18 mouse cellular contexts compared by ENCODE assay signal in genomic region chr9:85408461-85408860, GRCm38 (mm10).
A peak's percentile ranks its signal among the peaks of the same experiment; 100 is the strongest.
DNase-seq lines count a peak whose midpoint lies in the region; ATAC-seq lines count a peak whose summit lies in the region.
"Had no signal": no experiment of that assay in that cellular context is flagged by ENCODE, and none has a peak within 500 bp of the region (broad histone marks: within the 10 kb centered on the region; RNA-seq: fewer than 3 reads in every experiment).

No protein-coding gene starts in this region.

- H3K4me2 ChIP-seq in limb, embryonic 11.5 days (ENCODE audit: low read depth, severe bottlenecking) = no peak overlapping the region
- H3K4me2 ChIP-seq in neural tube, embryonic 14.5 days (ENCODE audit: low read depth, low read length) = no peak overlapping the region
- H3K4me2 ChIP-seq in forebrain, embryonic 13.5 days = no peak overlapping the region
- H3K4me2 ChIP-seq: liver, embryonic 15.5 days; midbrain, embryonic 11.5 days had no signal

- H3K4me3 ChIP-seq in limb, embryonic 11.5 days (ENCODE audit: low read depth, low read length) = no peak overlapping the region
- no peak overlapping the region for H3K4me3 ChIP-seq in limb, embryonic 10.5 days
- H3K4me3 ChIP-seq in neural tube, embryonic 14.5 days (ENCODE audit: low read depth, low read length) = no peak overlapping the region
- no peak overlapping the region for H3K4me3 ChIP-seq in forebrain, embryonic 13.5 days
- H3K4me3 ChIP-seq: erythroblast, embryonic 14.5 days; liver, embryonic 15.5 days had no signal

- H3K27me3 ChIP-seq in limb, embryonic 11.5 days (ENCODE audit: control insufficient read depth, insufficient read depth, low read length) = no peaks in the 10 kb centered on the region
- H3K27me3 ChIP-seq in limb, embryonic 10.5 days (ENCODE audit: low read depth, poor library complexity, severe bottlenecking) = no peaks in the 10 kb centered on the region; the same call in 1 of the 2 replicates
- no peaks in the 10 kb centered on the region for H3K27me3 ChIP-seq in neural tube, embryonic 14.5 days (ENCODE audit: control insufficient read depth, insufficient read depth, low read length)
- no peaks in the 10 kb centered on the region for H3K27me3 ChIP-seq in forebrain, embryonic 13.5 days
- H3K27me3 ChIP-seq: liver, embryonic 15.5 days had no signal

- DNase-seq in limb, embryonic 11.5 days (ENCODE audit: low spot score) = peak; percentile 44
- DNase-seq in limb, embryonic 10.5 days (ENCODE audit: low spot score) = no peak
- DNase-seq in kidney, adult 11 months = peak; percentile 71
- peak; percentile 74 for DNase-seq in kidney, postnatal 10 days
- DNase-seq in spleen, postnatal 4 days (ENCODE audit: low spot score in 2 of 2) = no peak
- DNase-seq in cerebellum, adult 11-12 months = no peak
- DNase-seq: adrenal gland, adult 2 months; B cell, adult 2 months; cerebellum, adult 2 months; left cerebral cortex, postnatal 4 days; lung, postnatal 36 days; right cerebral cortex, postnatal 25 days; thymus, adult 2 months had no signal

- no peak overlapping the region for H3K27ac ChIP-seq in limb, embryonic 11.5 days (replicated peaks; ENCODE audit: low read depth, low read length)
- H3K27ac ChIP-seq in limb, embryonic 10.5 days = no peak overlapping the region
- no peak overlapping the region for H3K27ac ChIP-seq in neural tube, embryonic 14.5 days (ENCODE audit: low read depth, low read length)
- no peak overlapping the region for H3K27ac ChIP-seq in forebrain, embryonic 13.5 days
- H3K27ac ChIP-seq: liver, embryonic 15.5 days had no signal

- peak; percentile 63; the same call in 1 of the 2 replicates for ATAC-seq in limb, embryonic 11.5 days (ENCODE audit: insufficient number of reproducible peaks, low FRiP score, low TSS enrichment, low read depth)
- peak; percentile 35; the same call in 1 of the 2 replicates for ATAC-seq in neural tube, embryonic 14.5 days (ENCODE audit: low read depth)
- no peak for ATAC-seq in forebrain, embryonic 13.5 days

- H3K9me3 ChIP-seq in limb, embryonic 11.5 days (ENCODE audit: control insufficient read depth, low read length) = no peaks in the 10 kb centered on the region
- no peaks in the 10 kb centered on the region for H3K9me3 ChIP-seq in limb, embryonic 10.5 days (replicated peaks)
- no peaks in the 10 kb centered on the region for H3K9me3 ChIP-seq in neural tube, embryonic 14.5 days (ENCODE audit: control insufficient read depth, low read length)
- H3K9me3 ChIP-seq in forebrain, embryonic 13.5 days (replicated peaks) = no peaks in the 10 kb centered on the region
- H3K9me3 ChIP-seq: liver, embryonic 15.5 days had no signal

- WGBS in limb, embryonic 11.5 days = 28% methylated on average over 5 of the region's 5 CpGs
- WGBS in limb, embryonic 10.5 days = 39% methylated on average over 5 of the region's 5 CpGs
- 35% methylated on average over 5 of the region's 5 CpGs for WGBS in neural tube, embryonic 14.5 days
- 85% methylated on average over 5 of the region's 5 CpGs for WGBS in forebrain, embryonic 13.5 days

- no peak overlapping the region for H3K9ac ChIP-seq in limb, embryonic 11.5 days (ENCODE audit: low read length)
- H3K9ac ChIP-seq in neural tube, embryonic 14.5 days (replicated peaks; ENCODE audit: low read depth, low read length) = no peak overlapping the region
- H3K9ac ChIP-seq in forebrain, embryonic 13.5 days = no peak overlapping the region
- H3K9ac ChIP-seq: liver, embryonic 15.5 days had no signal

- no peaks in the 10 kb centered on the region for H3K36me3 ChIP-seq in limb, embryonic 11.5 days (ENCODE audit: control insufficient read depth, insufficient read depth, low read length)
- H3K36me3 ChIP-seq in limb, embryonic 10.5 days = no peaks in the 10 kb centered on the region
- no peaks in the 10 kb centered on the region for H3K36me3 ChIP-seq in neural tube, embryonic 14.5 days (ENCODE audit: control insufficient read depth, insufficient read depth, low read length)
- H3K36me3 ChIP-seq in forebrain, embryonic 13.5 days (ENCODE audit: poor library complexity, severe bottlenecking) = no peaks in the 10 kb centered on the region
- H3K36me3 ChIP-seq: liver, embryonic 15.5 days had no signal

- H3K4me1 ChIP-seq in limb, embryonic 11.5 days (ENCODE audit: control insufficient read depth, insufficient read depth, low read length) = no peaks in the 10 kb centered on the region
- H3K4me1 ChIP-seq in limb, embryonic 10.5 days = peaks cover 18% of the 10 kb centered on the region
- H3K4me1 ChIP-seq in neural tube, embryonic 14.5 days (ENCODE audit: control insufficient read depth, insufficient read depth, low read length) = no peaks in the 10 kb centered on the region; the same call in 1 of the 2 replicates
- peaks cover 6% of the 10 kb centered on the region for H3K4me1 ChIP-seq in forebrain, embryonic 13.5 days

Comparison
In these comparisons a context has a peak if more than half of its experiments do, and no peak if none do; other contexts are left out.
1. DNase-seq: peak in limb, embryonic 11.5 days (single experiment), kidney, adult 11 months (single experiment) and kidney, postnatal 10 days (single experiment); none in limb, embryonic 10.5 days (single experiment), spleen, postnatal 4 days (0 of 2) and cerebellum, adult 11-12 months (single experiment).